Mouse (Mus musculus) spleen, adult 18-20 months (tissue): Measurements from ENCODE around the gene Fbxw10.

Experiments
- DNase-seq, 2 experiments: peaks; one replicate each; pipeline ENCODE4 v3.0.0; 2022; ENCODE audit warnings: mixed read lengths in 2 of 2

Gene Fbxw10

GRCm38 (mm10) chr11:62844562-62844961, 2.3 kb upstream of the Fbxw10 start:
- DNase-seq, result no peak

- no peak for DNase-seq
These were observed 1.1 kb upstream of the Fbxw10 start for GRCm38 (mm10) chr11:62845730-62846129.

GRCm38 (mm10) chr11:62847655-62848191, 854 bp downstream of the Fbxw10 start:
- peak in 1 of 2 experiments; percentile 8 for DNase-seq

- DNase-seq, result no peak
These were observed 1.4 kb downstream of the Fbxw10 start for GRCm38 (mm10) chr11:62848301-62848700.

- DNase-seq, result no peak
These were observed 4.3 kb downstream of the Fbxw10 start for GRCm38 (mm10) chr11:62851199-62851598.

GRCm38 (mm10) chr11:62853334-62853733, 6.5 kb downstream of the Fbxw10 start:
- no peak for DNase-seq

- no peak for DNase-seq
These were observed 18.7 kb downstream of the Fbxw10 start for GRCm38 (mm10) chr11:62865562-62865961.

- DNase-seq, result no peak
These were observed 19.8 kb downstream of the Fbxw10 start for GRCm38 (mm10) chr11:62866685-62867084.

- DNase-seq, result no peak
These were observed 22.3 kb downstream of the Fbxw10 start for GRCm38 (mm10) chr11:62869201-62869600.

- no peak for DNase-seq
These were observed 23.0 kb downstream of the Fbxw10 start for GRCm38 (mm10) chr11:62869715-62870371.

GRCm38 (mm10) chr11:62873479-62873878, 26.6 kb downstream of the Fbxw10 start:
- no peak for DNase-seq

- no peak for DNase-seq
These were observed 28.8 kb downstream of the Fbxw10 start for GRCm38 (mm10) chr11:62875696-62876095.

GRCm38 (mm10) chr11:62876445-62876844, 29.6 kb downstream of the Fbxw10 start:
- no peak for DNase-seq

GRCm38 (mm10) chr11:62877391-62877790, 30.5 kb downstream of the Fbxw10 start:
- no peak for DNase-seq

- no peak for DNase-seq
These were observed 31.9 kb downstream of the Fbxw10 start for GRCm38 (mm10) chr11:62878728-62879127.

- DNase-seq, result peak; percentile 98 to 100
These were observed 32.6 kb downstream of the Fbxw10 start, which contains the start of gene Tvp23b for GRCm38 (mm10) chr11:62879220-62880048. TSS of gene Tvp23b (plus strand) at chr11:62879455.

GRCm38 (mm10) chr11:62883407-62883806, 36.5 kb downstream of the Fbxw10 start:
- no peak for DNase-seq

GRCm38 (mm10) chr11:62885323-62885722, 38.5 kb downstream of the Fbxw10 start:
- DNase-seq, result no peak

GRCm38 (mm10) chr11:62890796-62891195, 43.9 kb downstream of the Fbxw10 start:
- no peak for DNase-seq

GRCm38 (mm10) chr11:62891763-62892162, 44.9 kb downstream of the Fbxw10 start:
- no peak for DNase-seq

GRCm38 (mm10) chr11:62901699-62902323, 54.9 kb downstream of the Fbxw10 start:
- DNase-seq, result peak in 1 of 2 experiments; percentile 31

GRCm38 (mm10) chr11:62903871-62904495, 57.1 kb downstream of the Fbxw10 start:
- no peak for DNase-seq
